ENCODE assay signal across 28 mouse cellular contexts in genomic region chr7:99402477-99402876, GRCm38 (mm10). TPM values are rescaled to one million over a fixed set of nuclear protein-coding genes. Genes with fewer than 3 reads are reported as not detected.
DNase-seq lines count a peak whose midpoint lies in the region; TF ChIP-seq lines count a peak whose summit lies in the region.
"Had no signal": no experiment of that assay in that cellular context is flagged by ENCODE, and none has a peak within 500 bp of the region (broad histone marks: within the 10 kb centered on the region; RNA-seq: fewer than 3 reads in every experiment).

No protein-coding gene starts in this region.

- WGBS in heart, embryonic 10.5 days, result 66% methylated on average over 6 of the region's 6 CpGs
- WGBS in embryonic facial prominence, embryonic 10.5 days, result 76% methylated on average over 6 of the region's 6 CpGs

- peak overlapping the region; percentile 57; the same call in 1 of the 2 replicates for H3K27ac ChIP-seq in heart, embryonic 10.5 days
- H3K27ac ChIP-seq in embryonic facial prominence, embryonic 10.5 days (replicated peaks), result peak overlapping the region; percentile 26; the same call in 1 of the 2 replicates
- H3K27ac ChIP-seq: forebrain, embryonic 15.5 days; hindbrain, postnatal 0 days; kidney, postnatal 0 days; liver, embryonic 14.5 days; midbrain, embryonic 13.5 days had no signal

- TF ChIP-seq POLR2A in myocyte (IDR thresholded peaks at IDR 0.05; ENCODE audit: insufficient read length, low read depth), result no peak

- H3K27me3 ChIP-seq in heart, embryonic 10.5 days (ENCODE audit: insufficient read depth, poor library complexity, severe bottlenecking), result no peaks in the 10 kb centered on the region
- H3K27me3 ChIP-seq in embryonic facial prominence, embryonic 10.5 days (replicated peaks; ENCODE audit: low read depth, poor library complexity, severe bottlenecking), result no peaks in the 10 kb centered on the region
- H3K27me3 ChIP-seq in myocyte (ENCODE audit: control insufficient read depth, insufficient read depth, insufficient read length), result no peaks in the 10 kb centered on the region
- H3K27me3 ChIP-seq: forebrain, embryonic 15.5 days; midbrain, embryonic 13.5 days had no signal

- peak; percentile 41 for DNase-seq in adrenal gland, adult 2 months
- no peak for DNase-seq in adrenal gland, postnatal 4 days (ENCODE audit: low spot score in 2 of 2)
- no peak for DNase-seq in heart, embryonic 10.5 days (ENCODE audit: low spot score)
- no peak for DNase-seq in heart, adult 18-20 months
- no peak for DNase-seq in embryonic facial prominence, embryonic 10.5 days (ENCODE audit: low spot score)
- no peak for DNase-seq in left cerebral cortex, postnatal 14 days (ENCODE audit: low spot score in 2 of 2)
- no peak for DNase-seq in spleen, adult 18-20 months
- DNase-seq: cerebellum, adult 18-20 months; cerebellum, postnatal 10 days; heart, postnatal 14 days; kidney, adult 11 months; layer of hippocampus, postnatal 36 days; liver; lung, embryonic 14.5 days; lung, postnatal 4 days; retina, postnatal 1 day; right cerebral cortex, postnatal 25 days; thymus, adult 2 months; thymus, postnatal 36 days had no signal

- H3K4me1 ChIP-seq in heart, embryonic 10.5 days, result peaks cover 50% of the 10 kb centered on the region
- peaks cover 51% of the 10 kb centered on the region for H3K4me1 ChIP-seq in embryonic facial prominence, embryonic 10.5 days
- H3K4me1 ChIP-seq: forebrain, embryonic 15.5 days had no signal

- no peak overlapping the region for H3K4me3 ChIP-seq in heart, embryonic 10.5 days
- H3K4me3 ChIP-seq in embryonic facial prominence, embryonic 10.5 days, result no peak overlapping the region
- H3K4me3 ChIP-seq in myocyte, result no peak overlapping the region
- H3K4me3 ChIP-seq: forebrain, embryonic 15.5 days; midbrain, embryonic 13.5 days had no signal

- peak overlapping the region; percentile 36 for H3K4me2 ChIP-seq in myocyte (ENCODE audit: low read depth)
- H3K4me2 ChIP-seq: forebrain, embryonic 15.5 days; lung, embryonic 14.5 days; midbrain, embryonic 13.5 days had no signal

- H3K36me3 ChIP-seq in heart, embryonic 10.5 days, result peaks cover 27% of the 10 kb centered on the region
- H3K36me3 ChIP-seq in embryonic facial prominence, embryonic 10.5 days (replicated peaks), result peaks cover 11% of the 10 kb centered on the region; the same call in 1 of the 2 replicates
- H3K36me3 ChIP-seq in myocyte (ENCODE audit: control insufficient read depth, insufficient read depth), result no peaks in the 10 kb centered on the region
- H3K36me3 ChIP-seq: forebrain, embryonic 15.5 days; G1E had no signal

- intact Hi-C loops in left cerebral cortex, postnatal 14 days (cut with DNase I), result no loop called here

- no peaks in the 10 kb centered on the region for H3K9me3 ChIP-seq in heart, embryonic 10.5 days
- no peaks in the 10 kb centered on the region for H3K9me3 ChIP-seq in embryonic facial prominence, embryonic 10.5 days
- H3K9me3 ChIP-seq: forebrain, embryonic 15.5 days; G1E; midbrain, embryonic 13.5 days had no signal

- no peaks in the 10 kb centered on the region for H3K79me2 ChIP-seq in myocyte (ENCODE audit: control insufficient read depth, insufficient read depth)

- no peak overlapping the region for H3ac ChIP-seq in myocyte (ENCODE audit: control insufficient read depth, insufficient read length)

TF ChIP-seq in myocyte, 11 proteins besides CTCF, POLR2A, EP300 and RAD21:
- TF ChIP-seq POLR2AphosphoS2 (IDR thresholded peaks at IDR 0.05; ENCODE audit: insufficient read length, low read depth), result no peak

RNA-seq across cellular contexts. Expression of gene Gdpd5, which starts 21.3 kb away (rescaled TPM):
- total RNA-seq in adrenal gland, adult 2 months (2021), result 10 to 100 TPM in 1 of 2 experiments, 1 to 10 TPM in 1; 7.2 to 12.9 TPM
- polyA plus RNA-seq in adrenal gland, adult 2 months (2012; rRNA removed), result 26.6 TPM in 2 replicates
- total RNA-seq in adrenal gland, postnatal 4 days (2021), result 10 to 100 TPM; 18.4 to 23.4 TPM
- polyA plus RNA-seq in heart, embryonic 10.5 days (2016; fragmentation: Nextera tagmentation; extraction: Ambion mirVana), result 24.2 and 31.6 TPM in 2 replicates
- total RNA-seq in heart, adult 18-20 months (2021), result 10 to 100 TPM; 21.9 to 27.0 TPM
- 21.4 TPM in 2 replicates for polyA plus RNA-seq in embryonic facial prominence, embryonic 10.5 days (2016; fragmentation: Nextera tagmentation; extraction: Ambion mirVana)
- 9.5 TPM for polyA plus RNA-seq in myocyte (2012; fragmentation: generic; extraction: Trizol)
- total RNA-seq in left cerebral cortex, postnatal 14 days (2021), result 10 to 100 TPM; 40.7 to 47.5 TPM
- total RNA-seq: common myeloid progenitor, adult 5-6 weeks had no signal

RNA-seq across cellular contexts. Expression of gene Serpinh1, which starts 49.4 kb away (rescaled TPM):
- 100 to 1,000 TPM; 276 to 356 TPM for total RNA-seq in adrenal gland, adult 2 months (2021)
- 358 and 377 TPM in 2 replicates for polyA plus RNA-seq in adrenal gland, adult 2 months (2012; rRNA removed)
- total RNA-seq in adrenal gland, postnatal 4 days (2021), result 100 to 1,000 TPM; 366 to 430 TPM
- polyA plus RNA-seq in heart, embryonic 10.5 days (2016; fragmentation: Nextera tagmentation; extraction: Ambion mirVana), result 1,580 and 1,787 TPM in 2 replicates
- total RNA-seq in heart, adult 18-20 months (2021), result 100 to 1,000 TPM; 200 to 293 TPM
- polyA plus RNA-seq in embryonic facial prominence, embryonic 10.5 days (2016; fragmentation: Nextera tagmentation; extraction: Ambion mirVana), result 1,061 and 1,072 TPM in 2 replicates
- polyA plus RNA-seq in myocyte (2012; fragmentation: generic; extraction: Trizol), result 1,713 TPM
- 10 to 100 TPM; 49.7 to 52.2 TPM for total RNA-seq in left cerebral cortex, postnatal 14 days (2021)
- total RNA-seq: megakaryocyte-erythroid progenitor cell, adult 5-6 weeks had no signal
- polyA plus RNA-seq: G1E had no signal
